Mouse (Mus musculus) intestine, embryonic 16.5 days (tissue): Measurements from ENCODE around the gene Myl6. TPM values are rescaled to one million over a fixed set of nuclear protein-coding genes. Genes with fewer than 3 reads are reported as not detected.

Experiments used
- ATAC-seq: fragments of 200-750 bp; cut with Nextera tagmentation; 2 replicates; pipeline ENCODE4 v1.8.0; 2017; ENCODE audit warnings: moderate TSS enrichment, moderate library complexity
- H3K27ac ChIP-seq: fragments of 300-500 bp; sonication (generic); 2 replicates; pipeline ENCODE4 v1.5.1; 2014; ENCODE audit warnings: mild to moderate bottlenecking, low read length
- H3K27me3 ChIP-seq: fragments of 300-500 bp; sonication (generic); replicated peaks from 2 replicates; pipeline ENCODE4 v1.6.1; 2014; ENCODE audit warnings: low read length, control low read depth, mixed read lengths; ENCODE audit not compliant: control insufficient read depth, insufficient read depth
- H3K36me3 ChIP-seq: fragments of 300-500 bp; sonication (generic); 2 replicates; pipeline ENCODE4 v1.6.1; 2014; ENCODE audit warnings: low read length, control low read depth; ENCODE audit not compliant: control insufficient read depth, insufficient read depth
- H3K4me1 ChIP-seq: fragments of 300-500 bp; sonication (generic); 2 replicates; pipeline ENCODE4 v1.6.1; 2014; ENCODE audit warnings: low read length, control low read depth, mixed read lengths; ENCODE audit not compliant: control insufficient read depth, insufficient read depth
- H3K4me2 ChIP-seq: fragments of 300-500 bp; sonication (generic); 2 replicates; pipeline ENCODE4 v1.6.1; 2014; ENCODE audit warnings: low read depth, low read length, control low read depth
- H3K4me3 ChIP-seq: fragments of 300-500 bp; sonication (generic); 2 replicates; pipeline ENCODE4 v1.5.1; 2014; ENCODE audit warnings: mild to moderate bottlenecking, low read length
- H3K9ac ChIP-seq: fragments of 300-500 bp; sonication (generic); 2 replicates; pipeline ENCODE4 v1.6.1; 2014; ENCODE audit warnings: low read depth, low read length
- H3K9me3 ChIP-seq: fragments of 300-500 bp; sonication (generic); 2 replicates; pipeline ENCODE4 v1.6.1; 2016; ENCODE audit warnings: low read length, control low read depth; ENCODE audit not compliant: control insufficient read depth
- WGBS: fragments of 180-500 bp; shearing (Covaris S2); extraction: QIAGEN DNeasy Blood & Tissue Kit; methylation state at CpG from one replicate; pipeline ENCODE4 v1.1.7; 2014; 5-methylcytosine and 5-hydroxymethylcytosine counted together
- polyA plus RNA-seq: library from polyadenylated mRNA; unstranded; fragments of >200 nt; fragmentation: Nextera tagmentation; extraction: Ambion mirVana; gene quantifications from 2 replicates; pipeline ENCODE4 v1.2.1, GENCODE M21; 2015

The Myl6 gene
- polyA plus RNA-seq, 1 experiment from 2014 or later, result 1,876 TPM

GRCm38 (mm10) chr10:128487861-128488712 is 5.9 kb downstream of the Myl6 start:
- H3K4me1 ChIP-seq, result peaks cover 22% of the 10 kb centered on the region
- H3K27me3 ChIP-seq, result no peaks in the 10 kb centered on the region
- H3K4me2 ChIP-seq, result no peak overlapping the region; the same call in 1 of the 2 replicates
- peaks cover 39% of the 10 kb centered on the region for H3K36me3 ChIP-seq
- no peaks in the 10 kb centered on the region for H3K9me3 ChIP-seq
- 90% methylated on average over 22 of the region's 22 CpGs for WGBS
- no peak overlapping the region for H3K9ac ChIP-seq
- H3K27ac ChIP-seq, result peak overlapping the region; percentile 14; the same call in 1 of the 2 replicates
- no peak overlapping the region for H3K4me3 ChIP-seq
- no peak for ATAC-seq

GRCm38 (mm10) chr10:128486370-128486769 is 7.6 kb downstream of the Myl6 start:
- peaks cover 49% of the 10 kb centered on the region for H3K36me3 ChIP-seq
- WGBS, result 81% methylated on average over 7 of the region's 7 CpGs
- H3K27ac ChIP-seq, result no peak overlapping the region
- no peak overlapping the region for H3K4me3 ChIP-seq
- H3K4me2 ChIP-seq, result no peak overlapping the region
- H3K4me1 ChIP-seq, result peaks cover 14% of the 10 kb centered on the region
- no peaks in the 10 kb centered on the region for H3K9me3 ChIP-seq
- no peaks in the 10 kb centered on the region for H3K27me3 ChIP-seq
- no peak overlapping the region for H3K9ac ChIP-seq
- ATAC-seq, result no peak

GRCm38 (mm10) chr10:128474366-128474765 is 19.6 kb downstream of the Myl6 start:
- no peak for ATAC-seq
- H3K36me3 ChIP-seq, result peaks cover 29% of the 10 kb centered on the region
- no peaks in the 10 kb centered on the region for H3K4me1 ChIP-seq
- no peak overlapping the region for H3K4me2 ChIP-seq
- no peak overlapping the region for H3K4me3 ChIP-seq
- H3K9ac ChIP-seq, result no peak overlapping the region
- H3K9me3 ChIP-seq, result no peaks in the 10 kb centered on the region
- WGBS, result 91% methylated on average over 12 of the region's 12 CpGs
- H3K27me3 ChIP-seq, result no peaks in the 10 kb centered on the region
- no peak overlapping the region for H3K27ac ChIP-seq

DNA sequence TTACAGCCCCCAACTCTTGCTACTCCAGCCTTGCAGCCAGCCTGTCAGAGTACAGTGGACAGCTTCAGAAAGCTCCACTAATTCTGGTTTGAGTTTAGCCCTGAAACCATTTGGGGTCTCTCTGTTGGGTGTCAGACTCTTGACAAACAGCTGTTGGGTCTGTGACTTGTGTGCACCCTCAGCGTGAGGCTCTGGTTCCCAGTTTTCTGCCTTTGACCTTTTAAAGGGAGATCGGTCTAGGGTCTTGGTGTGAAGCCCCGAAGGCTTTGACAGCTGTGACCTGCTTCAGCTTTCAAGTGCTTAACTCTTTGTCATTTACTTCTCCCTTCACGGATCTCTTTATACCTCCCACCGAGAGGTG is 33.7 kb downstream of the Myl6 start:
- Histone ChIP-seq H3K9me3 (no peaks in the 10 kb centered on the region), H3K4me2 (peak overlapping the region; percentile 72), H3K27me3 (no peaks in the 10 kb centered on the region), H3K4me1 (peaks cover 12% of the 10 kb centered on the region; the same call in 1 of the 2 replicates), H3K9ac (peak overlapping the region; percentile 92), H3K27ac (peak overlapping the region; percentile 98), H3K36me3 (peaks cover 22% of the 10 kb centered on the region), H3K4me3 (peak overlapping the region; percentile 92)
- ATAC-seq, result no peak
- 1% methylated on average over 5 of the region's 5 CpGs for WGBS

- H3K4me1 ChIP-seq, result peaks cover 12% of the 10 kb centered on the region; the same call in 1 of the 2 replicates
- H3K27ac ChIP-seq, result peak overlapping the region; percentile 98
- H3K9ac ChIP-seq, result peak overlapping the region; percentile 92
- no peaks in the 10 kb centered on the region for H3K9me3 ChIP-seq
- no peaks in the 10 kb centered on the region for H3K27me3 ChIP-seq
- ATAC-seq, result peak; percentile 75
- peak overlapping the region; percentile 72 for H3K4me2 ChIP-seq
- under 1% methylated on average over 21 of the region's 67 CpGs for WGBS
- H3K36me3 ChIP-seq, result peaks cover 18% of the 10 kb centered on the region
- H3K4me3 ChIP-seq, result peak overlapping the region; percentile 92
These were observed 34.3 kb downstream of the Myl6 start for GRCm38 (mm10) chr10:128459409-128460269.

- Histone ChIP-seq H3K27ac (peak within 1 kb of the TSS; percentile 98), H3K9me3 (no peaks in the 10 kb centered on the region), H3K36me3 (peaks cover 11% of the 10 kb centered on the region), H3K27me3 (no peaks in the 10 kb centered on the region), H3K9ac (peak within 1 kb of the TSS; percentile 92), H3K4me2 (peak within 1 kb of the TSS; percentile 72), H3K4me3 (peak within 1 kb of the TSS; percentile 92), H3K4me1 (peaks cover 12% of the 10 kb centered on the region; the same call in 1 of the 2 replicates)
- under 1% methylated on average over 80 of the region's 86 CpGs for WGBS
- peak; percentile 86 for ATAC-seq
These were observed 35.1 kb downstream of the Myl6 start, which contains the start of gene Smarcc2 for GRCm38 (mm10) chr10:128458719-128459408. Smarcc2 (plus strand) TSS chr10:128459248.

- 0% methylated on average over 29 of the region's 29 CpGs for WGBS
- peak; percentile 66 for ATAC-seq
- Histone ChIP-seq H3K36me3 (peaks cover 7% of the 10 kb centered on the region), H3K9ac (peak overlapping the region; percentile 92), H3K27me3 (no peaks in the 10 kb centered on the region), H3K4me1 (peaks cover 12% of the 10 kb centered on the region; the same call in 1 of the 2 replicates), H3K4me2 (peak overlapping the region; percentile 54), H3K27ac (peak overlapping the region; percentile 98), H3K4me3 (peak overlapping the region; percentile 92), H3K9me3 (no peaks in the 10 kb centered on the region)
These were observed 35.6 kb downstream of the Myl6 start for GRCm38 (mm10) chr10:128458348-128458718.

DNA sequence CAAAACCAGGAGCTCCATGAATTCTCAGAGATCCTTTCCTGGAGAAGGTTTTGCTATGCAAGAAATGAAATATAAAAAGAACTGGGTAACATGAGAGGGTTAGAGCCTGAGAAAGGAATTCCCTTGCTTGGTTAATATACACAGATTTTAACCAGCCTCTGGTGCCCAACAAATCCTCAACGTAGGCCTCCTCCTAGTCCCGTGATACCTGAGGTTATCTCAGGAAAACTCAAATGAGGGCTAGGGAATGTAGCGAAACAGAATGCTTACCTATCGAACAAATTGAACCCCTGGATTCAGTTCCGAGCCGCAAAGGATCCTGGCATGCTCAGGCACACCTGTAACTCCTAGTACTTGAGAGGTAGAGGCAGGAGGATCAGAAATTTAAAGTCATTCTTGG is 36.3 kb downstream of the Myl6 start:
- H3K36me3 ChIP-seq, result peaks cover 4% of the 10 kb centered on the region; the same call in 1 of the 2 replicates
- H3K4me3 ChIP-seq, result no peak overlapping the region
- 85% methylated on average over 6 of the region's 6 CpGs for WGBS
- no peak overlapping the region for H3K4me2 ChIP-seq
- ATAC-seq, result no peak
- H3K4me1 ChIP-seq, result peaks cover 12% of the 10 kb centered on the region; the same call in 1 of the 2 replicates
- no peak overlapping the region for H3K27ac ChIP-seq
- no peaks in the 10 kb centered on the region for H3K9me3 ChIP-seq
- no peak overlapping the region for H3K9ac ChIP-seq
- H3K27me3 ChIP-seq, result no peaks in the 10 kb centered on the region
